Mouse (Mus musculus) MEL (cell line): ENCODE results near the gene Tatdn3. TPM values are rescaled to one million over a fixed set of nuclear protein-coding genes. Genes with fewer than 3 reads are reported as not detected.
A peak's percentile ranks its signal among the peaks of the same experiment; 100 is the strongest.

Experiments
- DNase-seq: peaks from one replicate; pipeline ENCODE4 v3.0.0; 2011; ENCODE audit warnings: low read depth, low spot score
- H3K27ac ChIP-seq: 2 replicates; pipeline ENCODE4 v1.5.1; 2012; ENCODE audit warnings: low read depth, mild to moderate bottlenecking, control low read depth, low read length, moderate library complexity; ENCODE audit not compliant: control insufficient read depth
- H3K27me3 ChIP-seq, 2 experiments: fragments of 150-350 bp in 1 of 2; sonication (generic) in 1 of 2; 2 replicates each; pipeline ENCODE4 v1.6.1; 2012; ENCODE audit warnings: low read length in 2 of 2, mild to moderate bottlenecking in 2 of 2, improper control_type of control experiment in 1 of 2, moderate library complexity in 1 of 2; ENCODE audit not compliant: insufficient read depth in 2 of 2, control insufficient read depth in 1 of 2
- H3K36me3 ChIP-seq, 2 experiments: 2 replicates each; pipeline ENCODE4 v1.6.1; 2012 to 2014; ENCODE audit warnings: low read length in 2 of 2, improper control_type of control experiment in 1 of 2, inconsistent platforms in 1 of 2, mild to moderate bottlenecking in 1 of 2; ENCODE audit not compliant: insufficient read depth in 2 of 2, control insufficient read depth in 1 of 2
- H3K4me1 ChIP-seq, 2 experiments: fragments of 150-350 bp in 1 of 2; sonication (generic) in 1 of 2; 2 replicates each; pipeline ENCODE4 v1.6.1; 2012; ENCODE audit warnings: low read length in 2 of 2, improper control_type of control experiment in 1 of 2, mild to moderate bottlenecking in 1 of 2; ENCODE audit not compliant: insufficient read depth in 2 of 2, control insufficient read depth in 1 of 2
- H3K4me3 ChIP-seq, 2 experiments: fragments of 150-350 bp in 1 of 2; sonication (generic) in 1 of 2; 2 replicates each; pipeline ENCODE4 v1.5.1; 2012; ENCODE audit warnings: low read depth in 2 of 2, low read length in 2 of 2, mild to moderate bottlenecking in 2 of 2, moderate library complexity in 2 of 2, control low read depth in 1 of 2, improper control_type of control experiment in 1 of 2; ENCODE audit not compliant: control insufficient read depth in 1 of 2, insufficient read depth in 1 of 2
- H3K79me2 ChIP-seq: 2 replicates; pipeline ENCODE4 v1.6.1; 2012; ENCODE audit warnings: mild to moderate bottlenecking, low read length, moderate library complexity; ENCODE audit not compliant: control insufficient read depth, poor library complexity, insufficient read depth
- H3K9ac ChIP-seq: 2 replicates; pipeline ENCODE4 v1.6.1; 2012; ENCODE audit warnings: low read depth, mild to moderate bottlenecking, control low read depth, low read length, moderate library complexity; ENCODE audit not compliant: control insufficient read depth, poor library complexity, severe bottlenecking
- H3K9me3 ChIP-seq: fragments of 150-350 bp; sonication (generic); replicated peaks from 2 replicates; pipeline ENCODE4 v1.6.1; 2012; ENCODE audit warnings: mild to moderate bottlenecking, low read length, improper control_type of control experiment, moderate library complexity; ENCODE audit not compliant: insufficient read depth
- CTCF ChIP-seq, 3 experiments: IDR thresholded peaks in 2 of 3; conservative IDR thresholded peaks in 1 of 3; 2 replicates each; pipeline ENCODE4 v1.5.1; 2011 to 2012; ENCODE audit warnings: low read length in 3 of 3, low read depth in 2 of 3, mild to moderate bottlenecking in 2 of 3, improper control_type of control experiment in 1 of 3, inconsistent platforms in 1 of 3, mixed read lengths in 1 of 3, moderate library complexity in 1 of 3; ENCODE audit not compliant: control insufficient read depth in 1 of 3, insufficient read depth in 1 of 3, poor library complexity in 1 of 3, severe bottlenecking in 1 of 3
- E2F4 ChIP-seq: IDR thresholded peaks from 2 replicates; pipeline ENCODE4 v1.6.1; 2011; ENCODE audit warnings: low read depth, low read length, improper control_type of control experiment, borderline replicate concordance
- ELF1 ChIP-seq: IDR thresholded peaks from 2 replicates; pipeline ENCODE4 v1.6.1; 2014; ENCODE audit warnings: low read depth, mild to moderate bottlenecking, inconsistent platforms, low read length, improper control_type of control experiment, moderate library complexity
- EP300 ChIP-seq, 2 experiments: IDR thresholded peaks; 2 replicates each; pipeline ENCODE4 v1.6.1; 2011; ENCODE audit warnings: improper control_type of control experiment in 2 of 2, low read length in 2 of 2, low read depth in 1 of 2, mild to moderate bottlenecking in 1 of 2
- GABPA ChIP-seq: IDR thresholded peaks from 2 replicates; pipeline ENCODE4 v1.6.1; 2012; ENCODE audit warnings: low read depth, mild to moderate bottlenecking, inconsistent platforms, low read length, improper control_type of control experiment, moderate library complexity
- KAT2A ChIP-seq: conservative IDR thresholded peaks from 2 replicates; pipeline ENCODE4 v1.6.1; 2012; ENCODE audit warnings: low read depth, low read length, improper control_type of control experiment, inconsistent platforms
- MAFK ChIP-seq: IDR thresholded peaks from 2 replicates; pipeline ENCODE4 v1.6.1; 2011; ENCODE audit warnings: low read depth, mild to moderate bottlenecking, low read length, improper control_type of control experiment, borderline replicate concordance
- MAX ChIP-seq: IDR thresholded peaks from 2 replicates; pipeline ENCODE4 v1.6.1; 2011; ENCODE audit warnings: low read length, improper control_type of control experiment
- MEF2A ChIP-seq: IDR thresholded peaks from 2 replicates; pipeline ENCODE4 v1.6.1; 2014; ENCODE audit warnings: low read depth, mild to moderate bottlenecking, inconsistent platforms, low read length, improper control_type of control experiment; ENCODE audit not compliant: poor library complexity, insufficient replicate concordance, severe bottlenecking; ENCODE audit errors: extremely low read depth
- MYC ChIP-seq: IDR thresholded peaks from 2 replicates; pipeline ENCODE4 v1.6.1; 2011; ENCODE audit warnings: low read depth, mild to moderate bottlenecking, low read length, improper control_type of control experiment, moderate library complexity
- NELFE ChIP-seq: IDR thresholded peaks from 2 replicates; pipeline ENCODE4 v1.6.1; 2011; ENCODE audit warnings: low read depth, low read length, improper control_type of control experiment
- NRF1 ChIP-seq: IDR thresholded peaks from 2 replicates; pipeline ENCODE4 v1.6.1; 2014; ENCODE audit warnings: low read depth, mild to moderate bottlenecking, inconsistent platforms, low read length, improper control_type of control experiment, moderate library complexity; ENCODE audit not compliant: poor library complexity, insufficient read depth, severe bottlenecking
- RAD21 ChIP-seq: IDR thresholded peaks from 2 replicates; pipeline ENCODE4 v1.6.1; 2011; ENCODE audit warnings: mild to moderate bottlenecking, low read depth, low read length, improper control_type of control experiment
- SIN3A ChIP-seq: IDR thresholded peaks from 2 replicates; pipeline ENCODE4 v1.6.1; 2012; ENCODE audit warnings: low read length, improper control_type of control experiment, inconsistent platforms
- SMC3 ChIP-seq: IDR thresholded peaks from 2 replicates; pipeline ENCODE4 v1.6.1; 2011; ENCODE audit warnings: low read depth, low read length, improper control_type of control experiment
- TAL1 ChIP-seq: IDR thresholded peaks from 2 replicates; pipeline ENCODE4 v1.6.1; 2012; ENCODE audit warnings: mild to moderate bottlenecking, inconsistent platforms, low read length, moderate library complexity, mixed read lengths
- TBP ChIP-seq: IDR thresholded peaks from 2 replicates; pipeline ENCODE4 v1.8.0; 2011; ENCODE audit warnings: low read depth, low read length, improper control_type of control experiment
- TCF12 ChIP-seq: IDR thresholded peaks from 2 replicates; pipeline ENCODE4 v1.6.1; 2014; ENCODE audit warnings: low read depth, mild to moderate bottlenecking, inconsistent platforms, low read length, improper control_type of control experiment, moderate library complexity
- UBTF ChIP-seq: IDR thresholded peaks from 2 replicates; pipeline ENCODE4 v1.6.1; 2012; ENCODE audit warnings: low read depth, mild to moderate bottlenecking, inconsistent platforms, low read length, improper control_type of control experiment, moderate library complexity, borderline replicate concordance; ENCODE audit not compliant: insufficient read depth
- USF2 ChIP-seq, 2 experiments: IDR thresholded peaks; 2 replicates each; pipeline ENCODE4 v1.6.1; 2011 to 2012; ENCODE audit warnings: improper control_type of control experiment in 2 of 2, low read length in 2 of 2, borderline replicate concordance in 1 of 2, inconsistent platforms in 1 of 2, low read depth in 1 of 2, mild to moderate bottlenecking in 1 of 2; ENCODE audit not compliant: insufficient read depth in 1 of 2
- ZC3H11A ChIP-seq: IDR thresholded peaks from 2 replicates; pipeline ENCODE4 v1.6.1; 2012; ENCODE audit warnings: low read depth, mild to moderate bottlenecking, inconsistent platforms, low read length, improper control_type of control experiment
- polyA plus RNA-seq, 2 experiments: library from polyadenylated mRNA; stranded (reverse) in 1 of 2; unstranded in 1 of 2; fragments of >175 nt in 1 of 2; fragments of >200 nt in 1 of 2; gene quantifications; 2 replicates each; pipeline versions ENCODE4 v1.2.1 to v1.2.4; 2012; ENCODE audit warnings: low replicate concordance in 2 of 2, low read depth in 1 of 2; ENCODE audit not compliant: insufficient read length in 2 of 2, insufficient read depth in 1 of 2, missing spikeins in 1 of 2
- total RNA-seq: library from RNA; depleted of rRNA; stranded (reverse); fragments of 300-350 nt; gene quantifications from 2 replicates; pipeline ENCODE4 v1.2.3, GENCODE M21; 2012

Tatdn3 gene
- total and polyA plus RNA-seq, 3 experiments, result 14.5 to 19.0 TPM; not detected in 1

GRCm38 (mm10) chr1:191068377-191068776 lies 5.6 kb upstream of the Tatdn3 start:
- H3K4me1 ChIP-seq, result peaks cover 9 to 12% of the 10 kb centered on the region in 2 experiments; a peak in 3 of 4 replicates
- peaks cover 12 to 20% of the 10 kb centered on the region in 2 experiments for H3K36me3 ChIP-seq
- H3K4me3 ChIP-seq, result no peak overlapping the region
- H3K9me3 ChIP-seq, result no peaks in the 10 kb centered on the region
- TF ChIP-seq GABPA, result no peak
- no peak for TF ChIP-seq EP300 (IDR thresholded peaks at IDR 0.05; ENCODE audit: low read depth in 1 of 2, low read length in 2 of 2)
- peak; percentile 45 for TF ChIP-seq RAD21
- TF ChIP-seq SMC3, result peak; percentile 47
- peak; percentile 24 to 65 (median 45); a peak in 5 of 6 replicates for TF ChIP-seq CTCF (IDR thresholded peaks at IDR 0.05 in 2 of 3, conservative IDR thresholded peaks at IDR 0.05 in 1 of 3; ENCODE audit: control insufficient read depth in 1 of 3, insufficient read depth in 1 of 3, low read depth in 2 of 3, low read length in 3 of 3, poor library complexity in 1 of 3, severe bottlenecking in 1 of 3)
- no peak overlapping the region for H3K9ac ChIP-seq
- H3K79me2 ChIP-seq, result peaks cover 11% of the 10 kb centered on the region
- H3K27ac ChIP-seq, result no peak overlapping the region
- no peaks in the 10 kb centered on the region for H3K27me3 ChIP-seq
- no peak for DNase-seq

- Histone ChIP-seq H3K4me3 (no peak overlapping the region), H3K27ac (no peak overlapping the region), H3K9ac (no peak overlapping the region), H3K9me3 (no peaks in the 10 kb centered on the region), H3K79me2 (peaks cover 20% of the 10 kb centered on the region), H3K4me1 (peaks cover 5 to 16% of the 10 kb centered on the region in 2 experiments; a peak in 3 of 4 replicates), H3K36me3 (peaks cover 13 to 15% of the 10 kb centered on the region in 2 experiments), H3K27me3 (no peaks in the 10 kb centered on the region)
- DNase-seq, result peak; percentile 60
- TF ChIP-seq SMC3, result no peak
- no peak for TF ChIP-seq UBTF
- no peak for TF ChIP-seq MAFK
- no peak for TF ChIP-seq ZC3H11A
- no peak for TF ChIP-seq RAD21
- TF ChIP-seq E2F4, result no peak
- TF ChIP-seq TAL1, result no peak
- TF ChIP-seq EP300 (IDR thresholded peaks at IDR 0.05; ENCODE audit: low read depth in 1 of 2, low read length in 2 of 2), result no peak
- TF ChIP-seq SIN3A, result no peak
- no peak for TF ChIP-seq NELFE
- no peak for TF ChIP-seq MEF2A
- TF ChIP-seq KAT2A, result no peak
- TF ChIP-seq MYC, result no peak
- TF ChIP-seq TCF12, result no peak
- no peak for TF ChIP-seq ELF1
- TF ChIP-seq NRF1, result no peak
- no peak for TF ChIP-seq TBP
- TF ChIP-seq MAX, result no peak
- no peak for TF ChIP-seq USF2 (IDR thresholded peaks at IDR 0.05; ENCODE audit: borderline replicate concordance in 1 of 2, insufficient read depth in 1 of 2, low read depth in 1 of 2, low read length in 2 of 2)
These were observed 2.5 kb upstream of the Tatdn3 start for GRCm38 (mm10) chr1:191065188-191065587.
